Mouse (Mus musculus) lung, embryonic 16.5 days (tissue): ENCODE data around the gene Adamts2. TPM values are rescaled to one million over a fixed set of nuclear protein-coding genes. Genes with fewer than 3 reads are reported as not detected.

Experiments
- ATAC-seq: fragments of 200-750 bp; cut with Nextera tagmentation; 2 replicates; pipeline ENCODE4 v1.8.0; 2017; ENCODE audit warnings: low read depth, mild to moderate bottlenecking, moderate library complexity
- H3K27ac ChIP-seq: fragments of 300-500 bp; sonication (generic); 2 replicates; pipeline ENCODE4 v1.5.1; 2014; ENCODE audit warnings: mild to moderate bottlenecking, control low read depth, low read length
- H3K27me3 ChIP-seq: fragments of 300-500 bp; sonication (generic); 2 replicates; pipeline ENCODE4 v1.6.1; 2014; ENCODE audit warnings: low read depth, low read length, mixed read lengths; ENCODE audit not compliant: control insufficient read depth, insufficient read depth
- H3K36me3 ChIP-seq: fragments of 300-500 bp; sonication (generic); 2 replicates; pipeline ENCODE4 v1.6.1; 2014; ENCODE audit warnings: low read length; ENCODE audit not compliant: control insufficient read depth, insufficient read depth
- H3K4me1 ChIP-seq: fragments of 300-500 bp; sonication (generic); replicated peaks from 2 replicates; pipeline ENCODE4 v1.6.1; 2014; ENCODE audit warnings: low read length, mixed read lengths; ENCODE audit not compliant: control insufficient read depth, insufficient read depth
- H3K4me2 ChIP-seq: fragments of 300-500 bp; sonication (generic); 2 replicates; pipeline ENCODE4 v1.6.1; 2014; ENCODE audit warnings: low read depth, low read length, control low read depth
- H3K4me3 ChIP-seq: fragments of 300-500 bp; sonication (generic); 2 replicates; pipeline ENCODE4 v1.5.1; 2014; ENCODE audit warnings: mild to moderate bottlenecking, low read length, control low read depth
- H3K9ac ChIP-seq: fragments of 300-500 bp; sonication (generic); 2 replicates; pipeline ENCODE4 v1.6.1; 2014; ENCODE audit warnings: low read length, control low read depth
- H3K9me3 ChIP-seq: fragments of 300-500 bp; sonication (generic); 2 replicates; pipeline ENCODE4 v1.6.1; 2016; ENCODE audit warnings: low read length; ENCODE audit not compliant: control insufficient read depth
- WGBS: fragments of 180-500 bp; shearing (Covaris S2); extraction: QIAGEN DNeasy Blood & Tissue Kit; methylation state at CpG from one replicate; pipeline ENCODE4 v1.1.7; 2014; 5-methylcytosine and 5-hydroxymethylcytosine counted together
- polyA plus RNA-seq: library from polyadenylated mRNA; unstranded; fragments of >200 nt; fragmentation: Nextera tagmentation; extraction: Ambion mirVana; gene quantifications from 2 replicates; pipeline ENCODE4 v1.2.1, GENCODE M21; 2015

Adamts2 gene
- polyA plus RNA-seq, 1 experiment from 2014 or later, result 14.0 TPM

DNA sequence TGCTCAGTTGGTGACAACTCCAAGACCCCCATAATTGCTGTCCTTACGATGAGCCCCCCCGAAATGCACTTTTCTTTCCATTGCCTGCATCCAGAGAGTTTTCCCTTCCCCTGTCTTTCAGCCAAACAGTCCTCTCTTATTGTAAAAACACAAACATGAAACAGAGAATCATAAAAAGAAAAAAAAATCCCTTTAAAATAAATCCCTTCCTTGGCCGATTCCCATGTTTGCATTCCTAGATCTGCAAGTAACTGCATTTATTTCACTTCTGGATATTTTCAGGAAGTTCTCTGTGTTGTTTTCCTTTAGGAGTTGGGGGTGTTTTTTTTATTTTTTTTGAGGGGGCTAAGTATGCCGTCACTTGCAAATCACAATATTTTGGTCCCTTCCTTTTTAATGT is 19.0 kb downstream of the Adamts2 start:
- WGBS, result 62% methylated on average over 4 of the region's 4 CpGs
- H3K27ac ChIP-seq, result peak overlapping the region; percentile 1; the same call in 1 of the 2 replicates

DNA sequence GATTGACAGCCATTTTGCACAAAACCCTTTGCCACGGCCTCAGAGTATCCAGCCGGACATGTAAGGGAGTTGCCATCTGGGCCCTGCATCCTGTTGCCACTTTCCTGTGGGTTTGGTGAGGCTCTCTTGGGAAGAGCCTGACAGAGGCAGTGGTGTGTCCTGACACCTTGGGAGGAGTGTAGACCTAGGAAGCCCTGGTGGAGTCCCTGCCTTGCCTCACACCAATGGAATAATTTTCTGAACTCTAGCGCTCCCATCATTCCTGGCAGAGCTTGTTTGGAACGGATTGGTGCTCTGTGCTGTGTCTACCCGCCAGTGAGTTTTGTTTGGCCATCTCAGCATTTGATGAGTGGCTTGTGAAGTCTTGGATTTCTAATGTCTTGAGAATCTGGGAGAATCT is 19.5 kb downstream of the Adamts2 start:
- Histone ChIP-seq H3K4me1 (peaks cover 31% of the 10 kb centered on the region), H3K36me3 (no peaks in the 10 kb centered on the region), H3K9ac (no peak overlapping the region), H3K27me3 (no peaks in the 10 kb centered on the region), H3K27ac (peak overlapping the region; percentile 87), H3K4me3 (no peak overlapping the region), H3K4me2 (no peak overlapping the region), H3K9me3 (no peaks in the 10 kb centered on the region)
- no peak for ATAC-seq
- 54% methylated on average over 5 of the region's 5 CpGs for WGBS

More for the DNA sequence above, 19.0 kb downstream of the Adamts2 start:
- H3K4me2 ChIP-seq, result no peak overlapping the region
- no peak for ATAC-seq
- no peaks in the 10 kb centered on the region for H3K9me3 ChIP-seq
- H3K4me3 ChIP-seq, result no peak overlapping the region
- H3K9ac ChIP-seq, result no peak overlapping the region
- H3K36me3 ChIP-seq, result no peaks in the 10 kb centered on the region
- no peaks in the 10 kb centered on the region for H3K27me3 ChIP-seq
- peaks cover 31% of the 10 kb centered on the region for H3K4me1 ChIP-seq

DNA sequence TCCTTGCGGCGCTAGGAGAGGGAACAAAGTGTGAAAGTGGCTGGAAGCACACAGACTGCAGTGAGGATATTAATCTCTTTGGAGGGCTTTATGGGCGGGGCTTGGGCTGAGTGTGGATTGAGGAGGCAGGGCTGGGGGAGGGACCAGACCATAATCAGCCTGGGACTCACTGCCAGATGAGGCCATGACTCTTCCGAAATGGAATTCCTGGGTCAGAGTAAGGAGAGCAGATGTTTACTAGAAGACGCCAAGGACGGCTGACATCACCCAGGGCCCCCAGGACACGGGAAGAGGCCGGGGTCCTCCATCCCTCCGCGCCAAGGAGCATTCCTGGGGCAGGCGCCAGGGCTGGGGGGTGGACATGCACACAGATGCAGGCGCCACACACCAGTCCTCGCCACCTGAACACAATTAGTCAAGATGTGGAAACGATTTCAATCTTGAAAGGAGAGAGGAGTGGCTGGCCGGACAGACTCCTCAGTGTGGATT is 20.4 kb downstream of the Adamts2 start:
- no peak overlapping the region for H3K4me3 ChIP-seq
- peak overlapping the region; percentile 28 for H3K4me2 ChIP-seq
- 20% methylated on average over 15 of the region's 15 CpGs for WGBS
- H3K9ac ChIP-seq, result no peak overlapping the region
- H3K27me3 ChIP-seq, result no peaks in the 10 kb centered on the region
- H3K27ac ChIP-seq, result peak overlapping the region; percentile 87
- no peaks in the 10 kb centered on the region for H3K9me3 ChIP-seq
- no peaks in the 10 kb centered on the region for H3K36me3 ChIP-seq
- peak; percentile 89 for ATAC-seq
- H3K4me1 ChIP-seq, result peaks cover 31% of the 10 kb centered on the region

DNA sequence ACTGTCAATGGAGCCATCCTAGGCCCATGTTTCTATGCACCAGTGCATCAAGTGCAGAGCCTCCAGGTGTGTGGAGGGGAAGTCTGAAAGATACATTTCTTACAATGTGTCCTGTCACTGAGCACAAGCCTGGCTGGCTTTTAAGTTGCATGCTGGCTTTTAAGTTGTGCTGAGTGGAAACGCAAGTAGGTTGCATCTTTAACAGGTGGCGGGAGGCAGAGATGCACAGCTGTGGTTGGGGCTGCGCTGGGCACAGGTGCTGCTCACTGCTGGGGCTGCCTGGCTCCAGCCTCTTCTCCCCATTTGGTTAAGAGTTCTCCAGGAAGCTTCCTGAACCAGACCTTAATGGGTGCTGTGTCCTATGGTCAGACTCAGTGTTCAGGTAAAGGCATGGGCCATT is 21.9 kb downstream of the Adamts2 start:
- ATAC-seq, result no peak
- no peaks in the 10 kb centered on the region for H3K36me3 ChIP-seq
- H3K9ac ChIP-seq, result no peak overlapping the region
- no peak overlapping the region for H3K4me2 ChIP-seq
- H3K27ac ChIP-seq, result peak overlapping the region; percentile 8; the same call in 1 of the 2 replicates
- H3K9me3 ChIP-seq, result no peaks in the 10 kb centered on the region
- peaks cover 31% of the 10 kb centered on the region for H3K4me1 ChIP-seq
- 73% methylated on average over 3 of the region's 3 CpGs for WGBS
- no peaks in the 10 kb centered on the region for H3K27me3 ChIP-seq
- H3K4me3 ChIP-seq, result no peak overlapping the region

DNA sequence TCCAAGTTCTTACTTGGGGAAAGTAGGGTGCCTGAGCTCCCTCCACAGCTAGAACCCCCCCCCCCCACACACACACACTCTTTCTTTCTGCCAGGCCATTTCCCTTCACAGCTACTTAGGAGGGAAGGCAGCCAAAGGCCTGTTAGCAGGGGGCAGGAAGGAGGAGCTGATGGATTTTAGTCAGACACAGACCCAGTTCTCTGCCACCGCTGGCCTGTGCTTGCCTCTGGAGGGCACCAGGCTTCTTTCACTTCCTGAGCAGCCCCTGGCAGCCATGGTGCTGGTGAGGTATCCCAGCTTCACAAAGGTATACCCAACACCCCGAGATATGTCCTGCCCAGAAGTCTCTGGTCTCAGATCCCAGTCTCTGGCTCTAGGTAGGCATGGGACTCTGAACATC is 22.4 kb downstream of the Adamts2 start:
- peaks cover 31% of the 10 kb centered on the region for H3K4me1 ChIP-seq
- no peaks in the 10 kb centered on the region for H3K9me3 ChIP-seq
- whole genome bisulfite sequencing, result 34% methylated on average over 2 of the region's 2 CpGs
- H3K9ac ChIP-seq, result peak overlapping the region; percentile 4; the same call in 1 of the 2 replicates
- no peak overlapping the region for H3K4me2 ChIP-seq
- no peaks in the 10 kb centered on the region for H3K27me3 ChIP-seq
- H3K36me3 ChIP-seq, result no peaks in the 10 kb centered on the region
- ATAC-seq, result peak; percentile 69
- peak overlapping the region; percentile 83 for H3K27ac ChIP-seq
- no peak overlapping the region for H3K4me3 ChIP-seq

DNA sequence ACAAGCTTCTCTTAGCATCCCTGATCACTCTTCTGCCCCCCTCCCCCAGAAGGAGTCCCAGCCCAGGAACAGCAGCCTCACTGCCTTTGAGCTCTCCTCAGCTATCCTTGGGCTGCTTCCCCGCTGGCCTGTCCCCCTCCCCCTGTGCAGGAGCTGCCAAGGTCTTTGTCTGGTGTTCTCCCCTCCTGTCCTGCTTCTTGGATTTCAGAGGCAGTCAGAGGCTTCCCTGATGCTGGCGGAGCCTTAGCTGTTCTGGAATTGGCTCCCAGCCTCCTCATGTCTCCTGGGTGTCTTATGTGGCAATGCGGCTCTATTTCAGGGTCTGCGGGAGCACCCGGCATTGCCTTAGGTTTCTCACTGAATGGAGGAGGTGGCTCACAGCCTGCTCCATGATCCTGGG is 22.8 kb downstream of the Adamts2 start:
- no peak overlapping the region for H3K4me3 ChIP-seq
- H3K9ac ChIP-seq, result peak overlapping the region; percentile 4; the same call in 1 of the 2 replicates
- 38% methylated on average over 5 of the region's 5 CpGs for WGBS
- H3K27ac ChIP-seq, result peak overlapping the region; percentile 83
- H3K4me2 ChIP-seq, result no peak overlapping the region
- no peaks in the 10 kb centered on the region for H3K36me3 ChIP-seq
- no peaks in the 10 kb centered on the region for H3K9me3 ChIP-seq
- peak; percentile 63 for ATAC-seq
- no peaks in the 10 kb centered on the region for H3K27me3 ChIP-seq
- H3K4me1 ChIP-seq, result peaks cover 31% of the 10 kb centered on the region

DNA sequence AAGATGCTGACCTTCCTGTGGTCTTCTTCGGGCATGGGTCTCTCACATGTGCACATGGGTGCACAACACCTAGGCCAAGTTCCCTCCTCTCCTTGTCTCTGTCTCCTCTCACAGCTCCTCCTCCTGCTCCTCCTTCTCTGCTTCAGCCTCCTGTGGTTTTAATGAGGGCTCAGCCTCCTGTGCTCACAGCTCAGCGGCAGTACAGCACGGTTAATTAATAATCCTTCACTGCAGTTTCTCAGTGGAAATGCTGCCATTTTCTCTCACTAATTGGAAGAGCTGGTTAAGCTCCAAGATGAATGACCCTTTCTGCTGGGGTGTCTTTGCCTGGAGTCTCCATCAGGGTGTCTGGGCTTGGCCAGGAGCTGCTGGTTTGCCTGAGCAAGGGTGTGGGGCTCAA is 27.0 kb downstream of the Adamts2 start:
- Histone ChIP-seq H3K9ac (no peak overlapping the region), H3K4me1 (peaks cover 19% of the 10 kb centered on the region), H3K27me3 (no peaks in the 10 kb centered on the region), H3K36me3 (no peaks in the 10 kb centered on the region), H3K9me3 (no peaks in the 10 kb centered on the region), H3K4me2 (no peak overlapping the region), H3K4me3 (no peak overlapping the region), H3K27ac (no peak overlapping the region)
- WGBS, result 55% methylated on average over 3 of the region's 3 CpGs
- no peak for ATAC-seq

DNA sequence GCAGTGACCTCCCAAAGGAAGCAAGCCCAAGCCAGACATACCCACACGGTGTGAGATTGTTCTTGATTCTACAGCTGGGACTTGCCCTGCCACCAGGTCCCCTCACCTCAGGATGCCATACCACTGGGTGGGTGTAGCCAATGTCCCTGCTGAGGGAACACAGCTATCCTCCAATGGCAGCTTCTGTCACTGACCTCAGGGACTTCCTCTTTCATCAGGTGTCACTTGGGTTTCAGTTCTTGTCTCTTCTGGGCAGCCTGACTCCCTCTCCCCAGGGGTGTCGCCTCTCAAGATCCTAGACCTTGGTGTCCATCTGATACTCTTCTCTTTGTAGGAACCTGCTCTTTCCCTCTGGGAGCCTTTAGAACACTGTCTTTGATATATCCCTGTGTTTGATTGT is 28.6 kb downstream of the Adamts2 start:
- no peak overlapping the region for H3K4me2 ChIP-seq
- H3K4me1 ChIP-seq, result peaks cover 22% of the 10 kb centered on the region
- H3K9me3 ChIP-seq, result no peaks in the 10 kb centered on the region
- 72% methylated on average over 2 of the region's 2 CpGs for WGBS
- no peak overlapping the region for H3K4me3 ChIP-seq
- ATAC-seq, result no peak
- H3K36me3 ChIP-seq, result no peaks in the 10 kb centered on the region
- no peak overlapping the region for H3K9ac ChIP-seq
- no peak overlapping the region for H3K27ac ChIP-seq
- no peaks in the 10 kb centered on the region for H3K27me3 ChIP-seq

DNA sequence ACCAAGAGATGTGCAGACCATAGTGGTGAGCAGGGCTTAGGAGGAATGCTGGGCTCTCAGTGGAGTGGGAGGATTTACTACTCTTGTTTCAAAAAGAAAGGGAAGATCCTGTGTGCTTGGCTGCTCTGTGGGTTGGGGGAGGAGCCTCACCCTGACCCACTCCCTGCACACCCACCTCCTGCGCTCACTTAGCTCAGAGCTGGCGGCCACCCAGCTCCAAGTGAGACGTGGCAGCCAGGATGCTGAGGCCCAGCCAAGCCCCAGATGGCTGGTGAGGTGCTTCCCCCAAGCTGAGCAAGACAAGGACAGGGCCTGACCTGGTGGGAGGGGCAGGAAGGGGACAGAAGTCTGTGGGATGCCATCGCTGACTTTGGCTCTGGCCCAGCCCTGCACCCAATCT is 30.4 kb downstream of the Adamts2 start:
- no peaks in the 10 kb centered on the region for H3K9me3 ChIP-seq
- 14% methylated on average over 4 of the region's 4 CpGs for WGBS
- peaks cover 28% of the 10 kb centered on the region for H3K4me1 ChIP-seq
- H3K9ac ChIP-seq, result no peak overlapping the region
- no peak overlapping the region for H3K4me2 ChIP-seq
- H3K4me3 ChIP-seq, result no peak overlapping the region
- H3K27ac ChIP-seq, result peak overlapping the region; percentile 37
- no peaks in the 10 kb centered on the region for H3K36me3 ChIP-seq
- H3K27me3 ChIP-seq, result no peaks in the 10 kb centered on the region
- ATAC-seq, result peak; percentile 80
